Mouse (Mus musculus): ENCODE results near the gene Nkd1.

- no peak for TF ChIP-seq CTCF (IDR thresholded peaks at IDR 0.05; ENCODE audit: extremely low read depth, insufficient read depth, insufficient read length, insufficient replicate concordance)
- TF ChIP-seq POLR2A (IDR thresholded peaks at IDR 0.05; ENCODE audit: low read depth, low read length) = no peak
Measured at GRCm38 (mm10) chr8:88518047-88518446, 3.1 kb upstream of the Nkd1 start.

Data from spleen, adult 2 months (tissue).